Mouse (Mus musculus): Measurements from ENCODE around the gene Setd5. TPM values are rescaled to one million over a fixed set of nuclear protein-coding genes. Genes with fewer than 3 reads are reported as not detected.

Gene Setd5
- polyA plus RNA-seq, 1 experiment from 2014 or later = 81.1 TPM

DNA sequence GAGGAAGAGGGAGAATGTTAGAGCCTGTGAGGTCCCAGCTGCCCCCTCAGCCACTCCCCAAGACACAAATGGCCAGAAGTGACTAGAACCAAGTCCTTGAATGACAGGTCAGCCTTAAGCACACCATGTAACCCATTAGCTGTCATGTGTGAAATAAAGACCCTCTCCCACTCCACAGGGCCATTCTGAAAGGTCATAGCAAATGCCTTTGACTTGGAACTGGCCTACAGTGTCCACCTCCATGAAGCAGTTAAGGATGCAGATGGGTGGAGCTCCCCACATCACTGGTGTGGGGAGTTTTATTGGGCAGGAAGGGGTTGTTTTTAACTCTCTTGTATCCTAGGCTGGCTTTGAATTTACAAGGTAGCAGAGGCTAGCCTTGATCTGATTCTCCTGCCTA lies 94.8 kb downstream of the Setd5 start:
- Histone ChIP-seq H3K9ac (no peak overlapping the region), H3K27me3 (no peaks in the 10 kb centered on the region), H3K9me3 (replicated peaks) (no peaks in the 10 kb centered on the region), H3K27ac (replicated peaks) (no peak overlapping the region), H3K36me3 (no peaks in the 10 kb centered on the region), H3K4me3 (replicated peaks) (no peak overlapping the region), H3K4me1 (peaks cover 9% of the 10 kb centered on the region), H3K4me2 (replicated peaks) (no peak overlapping the region)
- no peak for ATAC-seq (ENCODE audit: insufficient number of reproducible peaks, low FRiP score, low TSS enrichment, low read depth)

DNA sequence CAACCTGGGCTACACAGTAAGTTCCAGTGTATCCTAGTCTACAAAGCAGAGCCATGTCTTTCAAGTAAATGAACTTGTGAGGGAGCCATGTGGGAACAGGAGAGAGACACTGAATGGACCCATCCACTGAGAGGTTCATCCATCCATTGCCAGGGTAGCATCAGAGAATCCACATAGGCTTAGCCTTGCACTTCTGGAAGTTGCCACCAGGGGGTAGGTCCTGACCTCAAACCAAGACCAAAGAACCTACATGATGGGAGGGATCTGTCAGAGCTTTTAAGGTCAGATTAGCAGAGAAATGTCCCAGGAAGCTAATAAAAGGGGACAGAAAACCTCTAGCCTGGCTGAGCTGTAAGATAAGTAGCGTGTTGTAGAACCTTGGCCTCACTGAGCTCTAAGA lies 95.4 kb downstream of the Setd5 start:
- no peak for ATAC-seq (ENCODE audit: insufficient number of reproducible peaks, low FRiP score, low TSS enrichment, low read depth)
- WGBS = 68% methylated on average over 1 of the region's 1 CpGs
- H3K4me2 ChIP-seq (replicated peaks) = no peak overlapping the region
- H3K27me3 ChIP-seq = no peaks in the 10 kb centered on the region
- peaks cover 5% of the 10 kb centered on the region for H3K4me1 ChIP-seq
- no peak overlapping the region for H3K9ac ChIP-seq
- H3K27ac ChIP-seq (replicated peaks) = no peak overlapping the region
- H3K36me3 ChIP-seq = no peaks in the 10 kb centered on the region
- H3K4me3 ChIP-seq (replicated peaks) = no peak overlapping the region
- no peaks in the 10 kb centered on the region for H3K9me3 ChIP-seq (replicated peaks)

DNA sequence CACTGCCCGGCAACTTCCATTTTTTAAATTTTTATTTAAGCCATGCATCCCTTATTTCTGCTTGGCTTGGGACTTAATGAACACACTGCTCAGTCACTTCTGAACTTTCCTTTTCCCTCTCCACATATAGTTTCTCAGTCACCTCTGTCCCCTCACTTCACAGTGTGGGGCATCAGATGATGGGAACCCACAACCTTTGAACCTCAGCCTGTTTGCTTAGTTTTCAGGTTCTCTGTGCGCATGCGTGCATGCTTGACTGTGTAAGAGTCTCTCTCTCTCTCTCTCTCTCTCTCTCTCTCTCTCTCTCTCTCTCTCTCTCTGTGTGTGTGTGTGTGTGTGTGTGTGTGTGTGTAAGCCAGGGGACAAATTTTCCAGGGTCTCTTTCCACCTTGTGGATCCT lies 98.3 kb downstream of the Setd5 start:
- 89% methylated on average over 3 of the region's 3 CpGs for WGBS
- peaks cover 5% of the 10 kb centered on the region; the same call in 1 of the 2 replicates for H3K4me1 ChIP-seq
- no peak overlapping the region for H3K4me2 ChIP-seq (replicated peaks)
- no peak overlapping the region for H3K4me3 ChIP-seq (replicated peaks)
- no peak for ATAC-seq (ENCODE audit: insufficient number of reproducible peaks, low FRiP score, low TSS enrichment, low read depth)
- no peak overlapping the region for H3K9ac ChIP-seq
- no peaks in the 10 kb centered on the region for H3K9me3 ChIP-seq (replicated peaks)
- H3K27ac ChIP-seq (replicated peaks) = no peak overlapping the region
- no peaks in the 10 kb centered on the region for H3K36me3 ChIP-seq
- H3K27me3 ChIP-seq = no peaks in the 10 kb centered on the region

DNA sequence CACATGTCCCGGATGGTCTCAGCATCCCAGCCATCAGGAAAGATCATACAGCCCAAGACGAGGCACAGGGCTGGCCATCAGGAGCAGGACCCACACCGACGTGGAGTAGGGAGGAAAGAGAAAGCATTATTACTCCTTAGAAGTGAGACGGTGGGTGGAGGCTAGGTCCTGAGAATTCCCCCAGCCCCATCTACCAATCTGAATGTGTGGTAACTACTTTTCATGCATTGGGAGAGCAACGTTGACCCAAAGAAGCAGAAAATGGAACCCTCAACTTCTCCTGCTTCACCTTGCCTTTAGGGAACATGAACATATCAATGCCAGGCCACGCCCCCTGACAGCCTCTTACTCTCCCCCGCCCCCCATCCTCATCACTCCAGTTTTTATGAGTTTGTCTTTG lies 99.4 kb downstream of the Setd5 start:
- Histone ChIP-seq H3K4me2 (replicated peaks) (no peak overlapping the region), H3K27me3 (no peaks in the 10 kb centered on the region), H3K4me3 (replicated peaks) (no peak overlapping the region), H3K9ac (no peak overlapping the region), H3K36me3 (no peaks in the 10 kb centered on the region), H3K27ac (replicated peaks) (no peak overlapping the region), H3K4me1 (no peaks in the 10 kb centered on the region), H3K9me3 (replicated peaks) (no peaks in the 10 kb centered on the region)
- no peak for ATAC-seq (ENCODE audit: insufficient number of reproducible peaks, low FRiP score, low TSS enrichment, low read depth)
- 82% methylated on average over 8 of the region's 8 CpGs for WGBS

DNA sequence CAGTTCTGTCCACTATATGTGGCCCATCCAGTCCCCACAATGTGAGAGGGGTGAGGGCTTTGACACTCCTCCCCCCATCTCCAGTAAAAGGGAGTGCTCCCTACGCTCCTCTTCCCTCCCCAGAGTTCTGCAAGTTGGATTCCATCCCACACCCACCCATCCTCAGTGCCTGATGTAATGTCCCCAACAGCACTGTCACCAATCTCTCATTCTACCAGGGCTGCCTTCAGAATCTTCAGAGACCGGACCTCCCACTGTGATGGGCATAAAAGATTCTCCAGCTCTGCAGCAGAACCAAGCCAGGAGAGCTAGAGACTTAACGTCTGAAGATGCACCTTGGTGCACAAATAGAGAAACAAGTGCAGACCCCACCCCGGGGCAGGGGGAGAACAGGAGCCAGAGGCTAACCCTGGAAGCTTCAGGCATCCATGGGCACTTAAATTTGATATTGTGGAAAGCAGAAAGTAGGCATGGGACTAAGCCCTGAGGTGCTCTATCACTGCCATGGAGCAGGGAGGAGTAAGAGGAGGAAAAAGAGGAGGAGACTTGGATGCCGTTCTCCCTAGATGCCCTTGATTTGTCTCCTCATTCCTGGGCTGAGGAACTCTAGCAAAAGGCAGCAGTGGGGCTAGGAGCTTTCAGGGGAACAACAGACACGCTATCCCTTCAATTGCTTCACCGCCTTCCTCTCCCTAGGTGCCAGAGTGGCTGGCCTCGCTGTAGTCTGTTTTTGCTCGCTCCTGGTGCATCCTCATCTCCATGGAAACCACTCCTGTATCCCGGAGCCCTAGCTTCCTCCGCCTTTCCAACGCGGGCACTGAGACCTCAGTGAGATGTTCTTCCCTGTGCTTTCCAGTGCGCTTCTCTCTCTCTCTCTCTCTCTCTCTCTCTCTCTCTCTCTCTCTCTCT lies 101.4 kb downstream of the Setd5 start:
- ATAC-seq (ENCODE audit: insufficient number of reproducible peaks, low FRiP score, low TSS enrichment, low read depth) = no peak; the same call in 1 of the 2 replicates
- Histone ChIP-seq H3K4me2 (replicated peaks) (no peak overlapping the region), H3K4me3 (replicated peaks) (no peak overlapping the region), H3K36me3 (no peaks in the 10 kb centered on the region), H3K9me3 (replicated peaks) (no peaks in the 10 kb centered on the region), H3K9ac (no peak overlapping the region), H3K27ac (replicated peaks) (no peak overlapping the region), H3K4me1 (no peaks in the 10 kb centered on the region), H3K27me3 (no peaks in the 10 kb centered on the region)
- 20% methylated on average over 14 of the region's 14 CpGs for WGBS

DNA sequence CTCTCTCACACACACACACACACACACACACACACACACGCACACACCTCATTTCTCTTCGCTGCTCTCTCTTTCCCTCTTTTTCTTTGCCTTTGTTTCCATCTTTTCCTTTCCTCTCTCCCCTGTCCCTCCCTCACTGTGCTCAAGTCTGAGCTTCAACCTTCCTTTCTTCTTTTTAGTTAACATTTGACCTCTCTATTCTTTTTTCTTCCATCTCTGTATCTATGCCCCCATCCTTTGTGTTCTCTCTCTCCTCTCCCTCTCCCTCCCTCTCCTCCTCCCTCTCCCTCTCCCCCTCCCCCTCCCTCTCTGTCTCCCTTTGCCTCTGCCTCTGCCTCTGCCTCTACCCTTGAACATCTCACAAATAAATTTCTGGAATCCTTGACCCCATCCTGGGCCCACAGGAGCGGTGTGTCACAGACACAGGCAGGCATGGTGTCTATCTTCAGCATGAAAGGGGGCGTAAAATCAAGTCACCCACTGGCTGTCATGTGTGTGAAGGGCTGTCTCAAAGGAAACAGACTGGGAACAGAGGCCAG lies 102.1 kb downstream of the Setd5 start:
- WGBS = 41% methylated on average over 4 of the region's 4 CpGs
- Histone ChIP-seq H3K9me3 (replicated peaks) (no peaks in the 10 kb centered on the region), H3K9ac (no peak overlapping the region), H3K27ac (replicated peaks) (no peak overlapping the region), H3K27me3 (no peaks in the 10 kb centered on the region), H3K4me1 (no peaks in the 10 kb centered on the region), H3K4me3 (replicated peaks) (no peak overlapping the region), H3K4me2 (replicated peaks) (no peak overlapping the region), H3K36me3 (no peaks in the 10 kb centered on the region)
- ATAC-seq (ENCODE audit: insufficient number of reproducible peaks, low FRiP score, low TSS enrichment, low read depth) = no peak

DNA sequence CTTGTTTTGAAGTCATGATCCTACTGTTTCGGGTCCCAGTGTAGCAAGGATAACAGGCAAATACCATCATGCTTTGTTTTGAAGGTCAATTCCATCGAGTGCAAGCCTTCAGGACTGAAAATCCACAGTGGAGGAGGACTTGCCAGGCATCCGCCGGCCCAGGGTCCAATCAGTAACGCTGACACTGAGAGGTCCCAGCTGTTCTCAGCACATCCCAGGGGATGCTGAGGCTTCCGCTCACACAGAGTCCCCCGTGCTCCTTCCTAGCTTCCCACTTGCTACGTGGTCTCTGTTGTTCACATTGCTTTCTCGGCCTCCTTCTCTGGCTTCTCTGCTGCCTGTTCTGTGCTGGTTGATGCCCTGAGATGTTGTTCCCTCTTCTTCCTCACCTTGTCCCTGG lies 107.0 kb downstream of the Setd5 start:
- no peak overlapping the region for H3K4me3 ChIP-seq (replicated peaks)
- H3K27me3 ChIP-seq = no peaks in the 10 kb centered on the region
- no peak for ATAC-seq (ENCODE audit: insufficient number of reproducible peaks, low FRiP score, low TSS enrichment, low read depth)
- H3K9me3 ChIP-seq (replicated peaks) = no peaks in the 10 kb centered on the region
- WGBS = 68% methylated on average over 9 of the region's 9 CpGs
- H3K36me3 ChIP-seq = no peaks in the 10 kb centered on the region
- H3K4me1 ChIP-seq = no peaks in the 10 kb centered on the region
- H3K9ac ChIP-seq = no peak overlapping the region
- no peak overlapping the region for H3K27ac ChIP-seq (replicated peaks)
- H3K4me2 ChIP-seq (replicated peaks) = no peak overlapping the region

DNA sequence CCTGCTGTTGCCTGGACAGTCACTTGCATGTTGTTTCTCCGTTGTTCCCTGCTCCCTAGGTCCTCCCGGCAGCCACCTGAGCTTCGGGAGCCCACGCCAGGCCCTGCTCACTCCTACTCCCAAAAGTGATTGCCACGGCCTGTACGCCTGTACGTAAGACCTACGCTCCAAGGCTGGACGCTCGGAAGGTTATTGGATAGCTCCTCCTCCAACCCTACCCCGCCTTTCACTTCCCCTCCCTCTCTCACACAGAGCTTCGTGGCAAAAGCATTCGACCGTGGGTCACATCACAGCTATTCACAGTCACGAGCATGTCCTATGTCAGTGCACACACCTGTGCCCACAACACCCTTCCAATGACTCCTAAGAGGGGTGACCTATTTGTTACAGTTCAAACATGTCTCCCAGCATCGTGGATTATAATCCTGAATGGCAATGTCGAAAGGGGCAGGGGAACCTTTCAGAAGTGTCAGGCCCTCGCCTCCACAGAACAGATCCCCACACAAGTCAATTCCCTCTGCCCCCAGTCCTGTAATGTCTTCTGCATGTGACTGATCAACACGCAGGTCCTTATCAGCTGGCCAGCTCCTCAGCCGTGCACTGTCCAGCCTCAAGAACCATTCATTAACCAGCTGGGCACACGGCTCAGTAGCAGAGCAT lies 107.8 kb downstream of the Setd5 start:
- WGBS = 80% methylated on average over 21 of the region's 21 CpGs
- no peak for ATAC-seq (ENCODE audit: insufficient number of reproducible peaks, low FRiP score, low TSS enrichment, low read depth)

DNA sequence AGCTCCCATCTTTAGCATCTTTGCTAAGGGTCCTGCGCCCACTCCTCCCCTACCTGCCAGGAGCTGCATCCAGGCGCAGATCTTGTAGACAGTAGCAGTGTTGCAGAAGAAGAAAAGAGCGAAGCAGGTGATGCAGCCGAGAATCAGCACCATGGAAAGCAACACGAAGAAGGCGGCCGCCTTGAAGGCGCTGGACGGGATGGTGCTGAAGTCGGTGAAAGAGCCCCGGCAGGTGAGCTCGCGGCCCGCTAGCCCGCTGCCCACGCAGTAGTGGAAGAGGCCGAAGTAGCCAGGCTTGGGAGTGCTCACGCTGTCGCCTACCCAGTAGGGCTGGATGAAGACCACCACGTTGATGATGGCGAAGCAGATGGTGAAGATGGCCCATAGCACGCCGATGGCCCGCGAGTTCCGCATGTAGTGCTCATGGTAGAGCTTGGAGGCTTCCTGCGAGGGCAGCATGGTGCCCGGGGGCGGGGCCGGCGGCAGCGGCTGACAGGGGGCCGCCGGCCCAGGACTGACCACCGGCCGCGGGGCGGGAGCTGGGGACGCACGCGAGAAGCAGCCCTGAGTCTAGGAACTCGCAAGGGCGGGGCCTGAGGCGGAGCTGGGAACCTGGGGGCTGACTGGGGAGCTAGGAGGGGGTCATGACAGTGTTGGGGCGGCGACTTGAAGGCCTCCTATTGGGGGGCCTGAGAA lies 116.7 kb downstream of the Setd5 start:
- 4% methylated on average over 46 of the region's 46 CpGs for WGBS

More for the DNA sequence above, 107.8 kb downstream of the Setd5 start:
- Histone ChIP-seq H3K4me1 (no peaks in the 10 kb centered on the region), H3K36me3 (no peaks in the 10 kb centered on the region), H3K9me3 (replicated peaks) (no peaks in the 10 kb centered on the region), H3K9ac (no peak overlapping the region), H3K27me3 (no peaks in the 10 kb centered on the region), H3K4me3 (replicated peaks) (no peak overlapping the region), H3K4me2 (replicated peaks) (no peak overlapping the region), H3K27ac (replicated peaks) (no peak overlapping the region)

DNA sequence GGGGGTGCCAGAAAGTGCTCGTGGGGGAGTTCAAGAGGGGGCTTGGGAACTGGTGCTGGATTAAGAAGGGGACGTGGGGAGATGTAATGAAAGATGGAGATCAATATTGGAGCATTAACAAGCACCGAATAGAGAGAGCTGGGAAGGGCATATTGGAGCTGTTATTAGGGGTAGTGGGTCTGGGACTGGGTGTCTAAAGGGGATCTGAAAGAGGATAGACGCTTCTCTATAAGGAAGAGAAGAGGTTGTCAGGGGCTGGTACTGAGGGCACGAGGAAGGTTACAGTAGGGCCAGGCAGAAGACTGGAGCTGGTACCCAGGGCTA lies 117.3 kb downstream of the Setd5 start:
- Histone ChIP-seq H3K4me1 (peaks cover 13% of the 10 kb centered on the region), H3K36me3 (no peaks in the 10 kb centered on the region), H3K4me3 (replicated peaks) (peak overlapping the region; percentile 49), H3K9ac (no peak overlapping the region), H3K27ac (replicated peaks) (no peak overlapping the region), H3K9me3 (replicated peaks) (no peaks in the 10 kb centered on the region), H3K4me2 (replicated peaks) (peak overlapping the region; percentile 84), H3K27me3 (peaks cover 37% of the 10 kb centered on the region)
- 6% methylated on average over 5 of the region's 5 CpGs for WGBS
- ATAC-seq (ENCODE audit: insufficient number of reproducible peaks, low FRiP score, low TSS enrichment, low read depth) = no peak

More for the DNA sequence above, 116.7 kb downstream of the Setd5 start:
- Histone ChIP-seq H3K4me2 (replicated peaks) (peak overlapping the region; percentile 84), H3K9me3 (replicated peaks) (no peaks in the 10 kb centered on the region), H3K4me1 (peaks cover 13% of the 10 kb centered on the region), H3K27ac (replicated peaks) (no peak overlapping the region), H3K4me3 (replicated peaks) (peak overlapping the region; percentile 49), H3K27me3 (peaks cover 37% of the 10 kb centered on the region), H3K9ac (no peak overlapping the region), H3K36me3 (no peaks in the 10 kb centered on the region)
- no peak for ATAC-seq (ENCODE audit: insufficient number of reproducible peaks, low FRiP score, low TSS enrichment, low read depth)
